Mouse (Mus musculus): ENCODE measurements around the gene Cyp26a1. TPM values are rescaled to one million over a fixed set of nuclear protein-coding genes. Genes with fewer than 3 reads are reported as not detected.

Gene Cyp26a1
- polyA plus RNA-seq, 1 experiment = not detected

GRCm38 (mm10) chr19:37695762-37696602 lies 1.6 kb upstream of the Cyp26a1 start:
- Histone ChIP-seq H3K9me3 (ENCODE audit: control insufficient read depth, low read length) (peaks cover 2% of the 10 kb centered on the region; the same call in 1 of the 2 replicates), H3K27me3 (ENCODE audit: control insufficient read depth) (peaks cover 100% of the 10 kb centered on the region), H3K4me3 (replicated peaks) (no peak overlapping the region), H3K4me1 (ENCODE audit: control insufficient read depth) (no peaks in the 10 kb centered on the region; the same call in 1 of the 2 replicates), H3K36me3 (ENCODE audit: control insufficient read depth) (no peaks in the 10 kb centered on the region)
- no peak for TF ChIP-seq GATA1 (IDR thresholded peaks at IDR 0.05; ENCODE audit: low read length)
- TF ChIP-seq TAL1 (IDR thresholded peaks at IDR 0.05; ENCODE audit: low read length) = no peak

- Histone ChIP-seq H3K4me3 (replicated peaks) (no peak overlapping the region), H3K27me3 (ENCODE audit: control insufficient read depth) (peaks cover 100% of the 10 kb centered on the region), H3K9me3 (ENCODE audit: control insufficient read depth, low read length) (peaks cover 2% of the 10 kb centered on the region; the same call in 1 of the 2 replicates), H3K4me1 (ENCODE audit: control insufficient read depth) (no peaks in the 10 kb centered on the region; the same call in 1 of the 2 replicates), H3K36me3 (ENCODE audit: control insufficient read depth) (no peaks in the 10 kb centered on the region)
- TF ChIP-seq TAL1 (IDR thresholded peaks at IDR 0.05; ENCODE audit: low read length) = no peak
- no peak for TF ChIP-seq GATA1 (IDR thresholded peaks at IDR 0.05; ENCODE audit: low read length)
Observed at GRCm38 (mm10) chr19:37696603-37697334, 829 bp upstream of the Cyp26a1 start.

GRCm38 (mm10) chr19:37697335-37697636 lies 312 bp upstream of the Cyp26a1 start:
- no peak overlapping the region for H3K4me3 ChIP-seq (replicated peaks)
- peaks cover 2% of the 10 kb centered on the region; the same call in 1 of the 2 replicates for H3K9me3 ChIP-seq (ENCODE audit: control insufficient read depth, low read length)
- TF ChIP-seq GATA1 (IDR thresholded peaks at IDR 0.05; ENCODE audit: low read length) = no peak
- no peak for TF ChIP-seq TAL1 (IDR thresholded peaks at IDR 0.05; ENCODE audit: low read length)
- no peaks in the 10 kb centered on the region; the same call in 1 of the 2 replicates for H3K4me1 ChIP-seq (ENCODE audit: control insufficient read depth)
- H3K27me3 ChIP-seq (ENCODE audit: control insufficient read depth) = peaks cover 100% of the 10 kb centered on the region
- H3K36me3 ChIP-seq (ENCODE audit: control insufficient read depth) = no peaks in the 10 kb centered on the region

- TF ChIP-seq GATA1 (IDR thresholded peaks at IDR 0.05; ENCODE audit: low read length) = no peak
- no peak for TF ChIP-seq TAL1 (IDR thresholded peaks at IDR 0.05; ENCODE audit: low read length)
- no peak overlapping the region for H3K4me3 ChIP-seq (replicated peaks)
Observed at GRCm38 (mm10) chr19:37698273-37699160, 919 bp downstream of the Cyp26a1 start.

GRCm38 (mm10) chr19:37699711-37700110 lies 2.1 kb downstream of the Cyp26a1 start:
- H3K4me1 ChIP-seq (ENCODE audit: control insufficient read depth) = no peaks in the 10 kb centered on the region
- H3K36me3 ChIP-seq (ENCODE audit: control insufficient read depth) = no peaks in the 10 kb centered on the region
- peaks cover 2% of the 10 kb centered on the region; the same call in 1 of the 2 replicates for H3K9me3 ChIP-seq (ENCODE audit: control insufficient read depth, low read length)
- no peak overlapping the region for H3K4me3 ChIP-seq (replicated peaks)
- TF ChIP-seq GATA1 (IDR thresholded peaks at IDR 0.05; ENCODE audit: low read length) (no peak), TAL1 (IDR thresholded peaks at IDR 0.05; ENCODE audit: low read length) (no peak)
- peaks cover 89% of the 10 kb centered on the region for H3K27me3 ChIP-seq (ENCODE audit: control insufficient read depth)

More at GRCm38 (mm10) chr19:37698273-37699160, 919 bp downstream of the Cyp26a1 start:
- Histone ChIP-seq H3K4me1 (ENCODE audit: control insufficient read depth) (no peaks in the 10 kb centered on the region), H3K27me3 (ENCODE audit: control insufficient read depth) (peaks cover 99% of the 10 kb centered on the region), H3K9me3 (ENCODE audit: control insufficient read depth, low read length) (peaks cover 2% of the 10 kb centered on the region; the same call in 1 of the 2 replicates), H3K36me3 (ENCODE audit: control insufficient read depth) (no peaks in the 10 kb centered on the region)

- H3K4me3 ChIP-seq (replicated peaks) = no peak overlapping the region
- no peak for TF ChIP-seq GATA1 (IDR thresholded peaks at IDR 0.05; ENCODE audit: low read length)
- no peak for TF ChIP-seq TAL1 (IDR thresholded peaks at IDR 0.05; ENCODE audit: low read length)
- no peaks in the 10 kb centered on the region for H3K4me1 ChIP-seq (ENCODE audit: control insufficient read depth)
- peaks cover 69% of the 10 kb centered on the region for H3K27me3 ChIP-seq (ENCODE audit: control insufficient read depth)
- H3K9me3 ChIP-seq (ENCODE audit: control insufficient read depth, low read length) = peaks cover 2% of the 10 kb centered on the region; the same call in 1 of the 2 replicates
- no peaks in the 10 kb centered on the region for H3K36me3 ChIP-seq (ENCODE audit: control insufficient read depth)
Observed at GRCm38 (mm10) chr19:37702377-37703076, 4.9 kb downstream of the Cyp26a1 start.

- Histone ChIP-seq H3K4me1 (ENCODE audit: control insufficient read depth) (no peaks in the 10 kb centered on the region), H3K9me3 (ENCODE audit: control insufficient read depth, low read length) (no peaks in the 10 kb centered on the region; the same call in 1 of the 2 replicates), H3K36me3 (ENCODE audit: control insufficient read depth) (no peaks in the 10 kb centered on the region), H3K27me3 (ENCODE audit: control insufficient read depth) (peaks cover 54% of the 10 kb centered on the region), H3K4me3 (replicated peaks) (no peak overlapping the region)
- TF ChIP-seq TAL1 (IDR thresholded peaks at IDR 0.05; ENCODE audit: low read length) = no peak
- TF ChIP-seq GATA1 (IDR thresholded peaks at IDR 0.05; ENCODE audit: low read length) = no peak
Observed at GRCm38 (mm10) chr19:37703902-37704509, 6.4 kb downstream of the Cyp26a1 start.

GRCm38 (mm10) chr19:37705722-37706121 lies 8.1 kb downstream of the Cyp26a1 start:
- Histone ChIP-seq H3K36me3 (ENCODE audit: control insufficient read depth) (no peaks in the 10 kb centered on the region), H3K27me3 (ENCODE audit: control insufficient read depth) (peaks cover 37% of the 10 kb centered on the region), H3K9me3 (ENCODE audit: control insufficient read depth, low read length) (no peaks in the 10 kb centered on the region; the same call in 1 of the 2 replicates), H3K4me1 (ENCODE audit: control insufficient read depth) (no peaks in the 10 kb centered on the region), H3K4me3 (replicated peaks) (no peak overlapping the region)
- TF ChIP-seq TAL1 (IDR thresholded peaks at IDR 0.05; ENCODE audit: low read length) (no peak), GATA1 (IDR thresholded peaks at IDR 0.05; ENCODE audit: low read length) (no peak)
